Mouse (Mus musculus): ENCODE data around the gene Pde8a. TPM values are rescaled to one million over a fixed set of nuclear protein-coding genes. Genes with fewer than 3 reads are reported as not detected.

Gene Pde8a
- polyA plus RNA-seq, 1 experiment from 2014 or later = 2.5 TPM

- H3K27ac ChIP-seq (ENCODE audit: low read length) = no peak overlapping the region
- H3K9ac ChIP-seq (ENCODE audit: low read length) = no peak overlapping the region
- H3K4me1 ChIP-seq (ENCODE audit: control insufficient read depth, insufficient read depth, low read length) = 0 out of 2 replicates have a peak, but pooled peaks cover 2% of the 10 kb centered on the region
- no peak overlapping the region for H3K4me2 ChIP-seq (ENCODE audit: low read depth, low read length)
- no peak for ATAC-seq (replicated peaks; ENCODE audit: extremely low read depth, insufficient read depth, low FRiP score)
- H3K36me3 ChIP-seq (ENCODE audit: control insufficient read depth, insufficient read depth) = no peaks in the 10 kb centered on the region
- no peak overlapping the region for H3K4me3 ChIP-seq (ENCODE audit: low read length)
- H3K27me3 ChIP-seq (ENCODE audit: control insufficient read depth, insufficient read depth, low read length) = no peaks in the 10 kb centered on the region
- 52% methylated on average over 5 of the region's 5 CpGs for WGBS
- peaks cover 3% of the 10 kb centered on the region; the same call in 1 of the 2 replicates for H3K9me3 ChIP-seq (replicated peaks; ENCODE audit: control insufficient read depth, low read length)
Measured at GRCm38 (mm10) chr7:81243361-81243760, 30.0 kb downstream of the Pde8a start.

- no peaks in the 10 kb centered on the region for H3K36me3 ChIP-seq (ENCODE audit: control insufficient read depth, insufficient read depth)
- no peak for ATAC-seq (replicated peaks; ENCODE audit: extremely low read depth, insufficient read depth, low FRiP score)
- H3K9ac ChIP-seq (ENCODE audit: low read length) = no peak overlapping the region
- no peak overlapping the region for H3K27ac ChIP-seq (ENCODE audit: low read length)
- H3K4me2 ChIP-seq (ENCODE audit: low read depth, low read length) = no peak overlapping the region
- peaks cover under 1% of the 10 kb centered on the region; the same call in 1 of the 2 replicates for H3K9me3 ChIP-seq (replicated peaks; ENCODE audit: control insufficient read depth, low read length)
- no peak overlapping the region for H3K4me3 ChIP-seq (ENCODE audit: low read length)
- 67% methylated on average over 3 of the region's 3 CpGs for WGBS
- H3K27me3 ChIP-seq (ENCODE audit: control insufficient read depth, insufficient read depth, low read length) = no peaks in the 10 kb centered on the region
- H3K4me1 ChIP-seq (ENCODE audit: control insufficient read depth, insufficient read depth, low read length) = 0 out of 2 replicates have a peak, but pooled peaks cover 2% of the 10 kb centered on the region
Measured at GRCm38 (mm10) chr7:81249854-81250279, 36.5 kb downstream of the Pde8a start.

- no peaks in the 10 kb centered on the region for H3K9me3 ChIP-seq (replicated peaks; ENCODE audit: control insufficient read depth, low read length)
- H3K9ac ChIP-seq (ENCODE audit: low read length) = no peak overlapping the region
- H3K4me2 ChIP-seq (ENCODE audit: low read depth, low read length) = no peak overlapping the region
- 0 out of 2 replicates have a peak, but pooled peaks cover 2% of the 10 kb centered on the region for H3K4me1 ChIP-seq (ENCODE audit: control insufficient read depth, insufficient read depth, low read length)
- no peaks in the 10 kb centered on the region for H3K36me3 ChIP-seq (ENCODE audit: control insufficient read depth, insufficient read depth)
- 79% methylated on average over 6 of the region's 6 CpGs for WGBS
- H3K27ac ChIP-seq (ENCODE audit: low read length) = no peak overlapping the region
- ATAC-seq (replicated peaks; ENCODE audit: extremely low read depth, insufficient read depth, low FRiP score) = no peak
- H3K4me3 ChIP-seq (ENCODE audit: low read length) = no peak overlapping the region
- H3K27me3 ChIP-seq (ENCODE audit: control insufficient read depth, insufficient read depth, low read length) = no peaks in the 10 kb centered on the region
Measured at GRCm38 (mm10) chr7:81250601-81251000, 37.2 kb downstream of the Pde8a start.

- Histone ChIP-seq H3K27ac (ENCODE audit: low read length) (no peak overlapping the region), H3K4me1 (ENCODE audit: control insufficient read depth, insufficient read depth, low read length) (0 out of 2 replicates have a peak, but pooled peaks cover 2% of the 10 kb centered on the region), H3K9ac (ENCODE audit: low read length) (no peak overlapping the region), H3K9me3 (replicated peaks; ENCODE audit: control insufficient read depth, low read length) (no peaks in the 10 kb centered on the region), H3K4me2 (ENCODE audit: low read depth, low read length) (no peak overlapping the region), H3K27me3 (ENCODE audit: control insufficient read depth, insufficient read depth, low read length) (no peaks in the 10 kb centered on the region), H3K4me3 (ENCODE audit: low read length) (no peak overlapping the region), H3K36me3 (ENCODE audit: control insufficient read depth, insufficient read depth) (no peaks in the 10 kb centered on the region)
- no peak for ATAC-seq (replicated peaks; ENCODE audit: extremely low read depth, insufficient read depth, low FRiP score)
- 86% methylated on average over 2 of the region's 2 CpGs for WGBS
Measured at GRCm38 (mm10) chr7:81251521-81251920, 38.1 kb downstream of the Pde8a start.

GRCm38 (mm10) chr7:81253317-81253716 is 39.9 kb downstream of the Pde8a start:
- Histone ChIP-seq H3K4me2 (ENCODE audit: low read depth, low read length) (no peak overlapping the region), H3K27ac (ENCODE audit: low read length) (no peak overlapping the region), H3K4me1 (ENCODE audit: control insufficient read depth, insufficient read depth, low read length) (no peaks in the 10 kb centered on the region), H3K4me3 (ENCODE audit: low read length) (no peak overlapping the region), H3K27me3 (ENCODE audit: control insufficient read depth, insufficient read depth, low read length) (no peaks in the 10 kb centered on the region), H3K9me3 (replicated peaks; ENCODE audit: control insufficient read depth, low read length) (no peaks in the 10 kb centered on the region), H3K9ac (ENCODE audit: low read length) (no peak overlapping the region), H3K36me3 (ENCODE audit: control insufficient read depth, insufficient read depth) (no peaks in the 10 kb centered on the region)
- no peak for ATAC-seq (replicated peaks; ENCODE audit: extremely low read depth, insufficient read depth, low FRiP score)
- WGBS = 67% methylated on average over 11 of the region's 11 CpGs

- no peak for ATAC-seq (replicated peaks; ENCODE audit: extremely low read depth, insufficient read depth, low FRiP score)
Measured at GRCm38 (mm10) chr7:81254579-81254978, 41.2 kb downstream of the Pde8a start.

GRCm38 (mm10) chr7:81255456-81255855 is 42.1 kb downstream of the Pde8a start:
- Histone ChIP-seq H3K27me3 (ENCODE audit: control insufficient read depth, insufficient read depth, low read length) (no peaks in the 10 kb centered on the region), H3K4me3 (ENCODE audit: low read length) (no peak overlapping the region), H3K4me1 (ENCODE audit: control insufficient read depth, insufficient read depth, low read length) (no peaks in the 10 kb centered on the region), H3K4me2 (ENCODE audit: low read depth, low read length) (no peak overlapping the region), H3K9me3 (replicated peaks; ENCODE audit: control insufficient read depth, low read length) (no peaks in the 10 kb centered on the region), H3K27ac (ENCODE audit: low read length) (no peak overlapping the region), H3K36me3 (ENCODE audit: control insufficient read depth, insufficient read depth) (no peaks in the 10 kb centered on the region), H3K9ac (ENCODE audit: low read length) (no peak overlapping the region)
- ATAC-seq (replicated peaks; ENCODE audit: extremely low read depth, insufficient read depth, low FRiP score) = no peak
- 93% methylated on average over 3 of the region's 3 CpGs for WGBS

More at GRCm38 (mm10) chr7:81254579-81254978, 41.2 kb downstream of the Pde8a start:
- Histone ChIP-seq H3K36me3 (ENCODE audit: control insufficient read depth, insufficient read depth) (no peaks in the 10 kb centered on the region), H3K9ac (ENCODE audit: low read length) (no peak overlapping the region), H3K27me3 (ENCODE audit: control insufficient read depth, insufficient read depth, low read length) (no peaks in the 10 kb centered on the region), H3K4me2 (ENCODE audit: low read depth, low read length) (no peak overlapping the region), H3K9me3 (replicated peaks; ENCODE audit: control insufficient read depth, low read length) (no peaks in the 10 kb centered on the region), H3K27ac (ENCODE audit: low read length) (no peak overlapping the region), H3K4me1 (ENCODE audit: control insufficient read depth, insufficient read depth, low read length) (no peaks in the 10 kb centered on the region), H3K4me3 (ENCODE audit: low read length) (no peak overlapping the region)

- Histone ChIP-seq H3K4me1 (ENCODE audit: control insufficient read depth, insufficient read depth, low read length) (peaks cover 3% of the 10 kb centered on the region), H3K36me3 (ENCODE audit: control insufficient read depth, insufficient read depth) (no peaks in the 10 kb centered on the region)
- WGBS = 83% methylated on average over 3 of the region's 3 CpGs
Measured at GRCm38 (mm10) chr7:81256773-81257172, 43.4 kb downstream of the Pde8a start.

GRCm38 (mm10) chr7:81261548-81261947 is 48.2 kb downstream of the Pde8a start:
- Histone ChIP-seq H3K9me3 (replicated peaks; ENCODE audit: control insufficient read depth, low read length) (no peaks in the 10 kb centered on the region), H3K27ac (ENCODE audit: low read length) (peak overlapping the region; percentile 45; the same call in 1 of the 2 replicates), H3K36me3 (ENCODE audit: control insufficient read depth, insufficient read depth) (no peaks in the 10 kb centered on the region), H3K9ac (ENCODE audit: low read length) (no peak overlapping the region), H3K27me3 (ENCODE audit: control insufficient read depth, insufficient read depth, low read length) (no peaks in the 10 kb centered on the region), H3K4me3 (ENCODE audit: low read length) (no peak overlapping the region), H3K4me1 (ENCODE audit: control insufficient read depth, insufficient read depth, low read length) (peaks cover 3% of the 10 kb centered on the region), H3K4me2 (ENCODE audit: low read depth, low read length) (no peak overlapping the region)
- ATAC-seq (replicated peaks; ENCODE audit: extremely low read depth, insufficient read depth, low FRiP score) = no peak
- WGBS = 67% methylated on average over 7 of the region's 7 CpGs

More at GRCm38 (mm10) chr7:81256773-81257172, 43.4 kb downstream of the Pde8a start:
- Histone ChIP-seq H3K9me3 (replicated peaks; ENCODE audit: control insufficient read depth, low read length) (no peaks in the 10 kb centered on the region), H3K4me2 (ENCODE audit: low read depth, low read length) (no peak overlapping the region), H3K27ac (ENCODE audit: low read length) (no peak overlapping the region), H3K27me3 (ENCODE audit: control insufficient read depth, insufficient read depth, low read length) (no peaks in the 10 kb centered on the region), H3K9ac (ENCODE audit: low read length) (no peak overlapping the region), H3K4me3 (ENCODE audit: low read length) (no peak overlapping the region)
- no peak for ATAC-seq (replicated peaks; ENCODE audit: extremely low read depth, insufficient read depth, low FRiP score)
